Mouse (Mus musculus) stomach, postnatal 0 days (tissue): ENCODE results near the gene Aldh16a1. TPM values are rescaled to one million over a fixed set of nuclear protein-coding genes. Genes with fewer than 3 reads are reported as not detected.
"Not testable (repeated sequence)": the region's sequence is repeated elsewhere in the genome, so short reads cannot be mapped to it uniquely, and the experiment has no call there.

Experiments
- ATAC-seq: fragments of 200-750 bp; cut with Nextera tagmentation; 2 replicates; pipeline ENCODE4 v1.8.0; 2017; ENCODE audit not compliant: low FRiP score, low TSS enrichment
- DNase-seq: peaks from one replicate; pipeline ENCODE4 v3.0.0-alpha.2; 2016; ENCODE audit warnings: low spot score
- H3K27ac ChIP-seq: fragments of 300-500 bp; sonication (generic); replicated peaks from 2 replicates; pipeline ENCODE4 v1.5.1; 2014; ENCODE audit warnings: mild to moderate bottlenecking, control low read depth
- H3K27me3 ChIP-seq: fragments of 300-500 bp; sonication (generic); 2 replicates; pipeline ENCODE4 v1.6.1; 2014; ENCODE audit warnings: low read length; ENCODE audit not compliant: control insufficient read depth, insufficient read depth
- H3K36me3 ChIP-seq: fragments of 300-500 bp; sonication (generic); 2 replicates; pipeline ENCODE4 v1.6.1; 2014; ENCODE audit warnings: low read length, mixed read lengths; ENCODE audit not compliant: control insufficient read depth, insufficient read depth
- H3K4me1 ChIP-seq: fragments of 300-500 bp; sonication (generic); replicated peaks from 2 replicates; pipeline ENCODE4 v1.6.1; 2014; ENCODE audit warnings: antibody characterized with exemption; ENCODE audit not compliant: control insufficient read depth, insufficient read depth
- H3K4me2 ChIP-seq: fragments of 300-500 bp; sonication (generic); replicated peaks from 2 replicates; pipeline ENCODE4 v1.6.1; 2014; ENCODE audit warnings: low read depth, mild to moderate bottlenecking, control low read depth, moderate library complexity
- H3K4me3 ChIP-seq: fragments of 300-500 bp; sonication (generic); 2 replicates; pipeline ENCODE4 v1.5.1; 2014; ENCODE audit warnings: low read depth, low read length, control low read depth
- H3K9ac ChIP-seq: fragments of 300-500 bp; sonication (generic); 2 replicates; pipeline ENCODE4 v1.6.1; 2014; ENCODE audit warnings: mild to moderate bottlenecking, low read length, control low read depth, mixed read lengths
- H3K9me3 ChIP-seq: fragments of 300-500 bp; sonication (generic); 2 replicates; pipeline ENCODE4 v1.6.1; 2016; ENCODE audit warnings: low read length; ENCODE audit not compliant: control insufficient read depth
- CTCF ChIP-seq: IDR thresholded peaks from 2 replicates; pipeline ENCODE4 v1.5.1; 2016; ENCODE audit warnings: antibody characterized with exemption, low read depth, mild to moderate bottlenecking, moderate library complexity
- EP300 ChIP-seq: optimal IDR thresholded peaks from 2 replicates; pipeline ENCODE3; 2016; ENCODE audit warnings: antibody characterized with exemption
- WGBS: fragments of 180-500 bp; shearing (Covaris S2); extraction: QIAGEN DNeasy Blood & Tissue Kit; methylation state at CpG from one replicate; pipeline ENCODE4 v1.1.7; 2014; 5-methylcytosine and 5-hydroxymethylcytosine counted together
- polyA plus RNA-seq: library from polyadenylated mRNA; unstranded; fragments of >200 nt; fragmentation: Nextera tagmentation; extraction: Ambion mirVana; gene quantifications from 2 replicates; pipeline ENCODE4 v1.2.1, GENCODE M21; 2015

The Aldh16a1 gene
- polyA plus RNA-seq, 1 experiment from 2014 or later: 24.6 TPM

DNA sequence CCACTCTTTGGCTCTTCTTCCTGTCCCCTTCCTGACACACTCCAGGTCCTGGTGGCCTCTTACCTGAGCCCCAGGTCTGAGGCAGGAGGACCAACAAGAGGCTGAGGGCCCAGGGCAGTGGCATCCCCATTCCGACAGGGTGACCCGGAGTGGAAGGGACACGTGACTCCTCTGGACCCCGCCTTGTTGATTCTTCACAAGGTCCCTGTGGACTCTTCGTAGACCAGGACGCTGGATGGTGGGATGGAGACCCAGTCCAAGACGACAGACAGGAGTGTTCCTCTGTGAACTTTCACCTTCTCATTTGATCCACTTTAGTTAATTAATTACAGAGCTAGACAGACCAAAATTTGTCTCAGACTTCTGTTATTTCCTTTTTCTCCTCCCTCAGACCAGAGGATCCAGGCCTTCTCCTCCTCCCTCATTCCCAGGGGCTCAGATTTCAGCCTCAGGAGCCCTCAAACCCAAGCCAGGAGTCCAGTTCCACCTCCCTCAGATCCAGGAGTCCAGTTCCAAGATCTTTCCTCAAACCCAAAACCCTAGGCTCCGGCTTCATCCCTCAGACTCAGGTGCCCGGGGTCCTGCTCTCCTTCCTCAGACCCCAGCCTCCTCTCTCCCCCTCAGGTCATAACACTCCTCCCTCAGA lies 51.3 kb downstream of the Aldh16a1 start:
- Histone ChIP-seq H3K36me3 (no peaks in the 10 kb centered on the region), H3K4me2 (peak overlapping the region; percentile 64), H3K4me3 (peak overlapping the region; percentile 46), H3K4me1 (peaks cover 3% of the 10 kb centered on the region; the same call in 1 of the 2 replicates), H3K27me3 (no peaks in the 10 kb centered on the region), H3K9ac (peak overlapping the region; percentile 77), H3K9me3 (no peaks in the 10 kb centered on the region), H3K27ac (peak overlapping the region; percentile 94)
- DNase-seq (no peak), ATAC-seq (no peak; the same call in 1 of the 2 replicates)
- 28% methylated on average over 9 of the region's 9 CpGs for WGBS
- no peak for TF ChIP-seq EP300
- no peak for TF ChIP-seq CTCF

DNA sequence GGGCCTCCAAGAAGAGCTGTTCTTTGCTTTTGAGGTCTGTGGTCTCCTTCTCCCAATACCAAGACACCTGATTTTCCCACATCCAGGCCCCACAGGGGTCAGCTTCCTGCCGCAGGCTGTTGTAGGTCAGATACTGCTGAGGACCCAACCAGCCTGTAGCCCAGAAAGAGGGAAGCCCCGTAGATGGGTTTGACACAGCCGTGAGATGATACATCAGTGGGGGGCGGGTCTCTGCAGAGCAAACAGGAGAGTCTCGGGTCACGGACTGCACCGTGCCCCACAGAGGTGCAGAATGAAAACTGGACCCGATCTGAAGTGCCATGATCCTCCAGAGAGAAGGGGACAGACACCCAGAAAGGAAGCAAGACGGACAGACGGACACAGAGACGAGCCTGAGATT lies 51.9 kb downstream of the Aldh16a1 start:
- H3K9ac ChIP-seq: peak overlapping the region; percentile 77
- H3K27ac ChIP-seq: peak overlapping the region; percentile 94
- 59% methylated on average over 11 of the region's 11 CpGs for WGBS
- H3K4me2 ChIP-seq: peak overlapping the region; percentile 64
- no peaks in the 10 kb centered on the region for H3K27me3 ChIP-seq
- H3K4me3 ChIP-seq: peak overlapping the region; percentile 46
- H3K9me3 ChIP-seq: no peaks in the 10 kb centered on the region
- H3K4me1 ChIP-seq: peaks cover 3% of the 10 kb centered on the region; the same call in 1 of the 2 replicates
- no peak for TF ChIP-seq CTCF
- no peak for TF ChIP-seq EP300
- DNase-seq (no peak), ATAC-seq (no peak)
- no peaks in the 10 kb centered on the region for H3K36me3 ChIP-seq

DNA sequence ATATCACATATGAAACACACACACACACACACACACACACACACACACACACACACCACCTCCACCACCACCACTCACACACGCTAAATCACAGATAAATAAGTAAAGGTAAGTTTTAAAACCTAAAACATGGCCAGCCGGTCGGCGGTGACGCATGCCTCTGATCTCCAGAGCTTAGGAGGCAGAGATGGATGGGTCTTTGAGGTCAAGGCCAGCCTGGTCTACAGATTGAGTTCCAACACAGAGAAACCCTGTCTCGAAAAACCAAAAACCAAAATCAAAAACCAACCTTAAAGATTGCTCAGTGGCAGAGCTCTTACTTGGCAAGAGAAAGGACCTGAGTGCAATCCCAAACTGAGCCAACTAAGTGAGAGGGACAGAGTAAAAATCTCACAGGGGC lies 54.3 kb downstream of the Aldh16a1 start:
- 83% methylated on average over 6 of the region's 6 CpGs for WGBS
- DNase-seq (no peak), ATAC-seq (no peak)
- Histone ChIP-seq H3K4me1 (peaks cover 3% of the 10 kb centered on the region; the same call in 1 of the 2 replicates), H3K27me3 (no peaks in the 10 kb centered on the region), H3K9me3 (no peaks in the 10 kb centered on the region), H3K4me2 (no peak overlapping the region), H3K4me3 (no peak overlapping the region), H3K36me3 (no peaks in the 10 kb centered on the region), H3K27ac (no peak overlapping the region), H3K9ac (no peak overlapping the region)
- no peak for TF ChIP-seq CTCF
- no peak for TF ChIP-seq EP300

DNA sequence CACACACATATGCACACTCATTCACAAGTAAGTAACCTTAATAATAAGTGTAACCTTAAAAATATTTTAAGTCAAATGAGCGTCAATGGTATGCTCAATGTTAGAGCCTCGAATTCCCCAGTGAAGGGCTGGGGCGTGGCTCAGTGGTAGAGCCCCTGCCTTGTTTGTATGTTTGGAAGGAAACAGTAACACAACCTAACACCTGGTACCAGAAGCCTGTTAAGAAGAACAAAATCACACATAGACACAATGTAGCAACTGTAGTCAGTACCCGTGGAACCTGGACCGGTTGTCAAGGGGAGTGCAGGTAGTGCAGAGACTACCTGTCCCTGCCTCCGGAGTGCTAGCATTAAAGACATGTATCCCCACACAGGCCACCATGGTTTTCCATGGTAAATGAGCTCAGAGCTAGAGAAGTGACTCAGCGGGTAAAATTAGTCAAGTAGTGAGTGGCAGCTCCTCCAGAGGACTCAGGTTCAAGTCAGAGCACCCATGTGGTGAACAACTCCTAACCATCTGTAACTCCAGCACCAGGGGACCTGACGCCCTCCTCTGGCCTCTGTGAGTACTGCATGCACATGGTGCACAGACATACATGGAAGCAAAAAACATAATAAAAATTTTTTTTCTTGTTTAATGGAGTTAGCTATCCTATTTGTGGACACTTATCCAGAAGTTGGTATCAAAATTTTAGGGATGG lies 55.7 kb downstream of the Aldh16a1 start:
- ATAC-seq: no peak
- Histone ChIP-seq H3K4me1 (peaks cover 3% of the 10 kb centered on the region; the same call in 1 of the 2 replicates), H3K4me2 (no peak overlapping the region), H3K4me3 (no peak overlapping the region), H3K27me3 (no peaks in the 10 kb centered on the region), H3K27ac (no peak overlapping the region), H3K9me3 (no peaks in the 10 kb centered on the region), H3K9ac (no peak overlapping the region), H3K36me3 (no peaks in the 10 kb centered on the region)
- DNase-seq: no peak
- 88% methylated on average over 8 of the region's 8 CpGs for WGBS
- TF ChIP-seq EP300 (no peak), CTCF (peak; percentile 56)

DNA sequence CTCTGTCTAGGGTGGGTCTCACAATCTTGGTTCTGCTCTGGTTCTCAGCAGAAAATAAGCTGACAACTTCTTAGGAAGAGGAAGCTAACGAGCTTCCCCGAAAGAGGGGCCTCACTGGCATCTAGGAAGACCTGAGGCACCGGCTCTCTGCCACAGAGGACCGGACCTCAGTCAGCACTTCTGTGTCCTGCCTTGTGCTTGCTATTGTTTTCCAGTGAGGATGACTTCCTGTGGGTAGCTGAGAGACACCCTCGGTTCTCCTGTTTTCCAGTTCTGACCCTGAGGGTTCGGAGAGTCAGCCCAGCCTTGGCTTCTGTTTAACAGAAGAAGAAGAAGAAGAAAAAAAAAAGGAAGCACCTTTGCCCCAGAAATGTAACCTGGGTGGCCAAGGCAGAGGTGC lies 56.9 kb downstream of the Aldh16a1 start:
- no peak overlapping the region for H3K27ac ChIP-seq

DNA sequence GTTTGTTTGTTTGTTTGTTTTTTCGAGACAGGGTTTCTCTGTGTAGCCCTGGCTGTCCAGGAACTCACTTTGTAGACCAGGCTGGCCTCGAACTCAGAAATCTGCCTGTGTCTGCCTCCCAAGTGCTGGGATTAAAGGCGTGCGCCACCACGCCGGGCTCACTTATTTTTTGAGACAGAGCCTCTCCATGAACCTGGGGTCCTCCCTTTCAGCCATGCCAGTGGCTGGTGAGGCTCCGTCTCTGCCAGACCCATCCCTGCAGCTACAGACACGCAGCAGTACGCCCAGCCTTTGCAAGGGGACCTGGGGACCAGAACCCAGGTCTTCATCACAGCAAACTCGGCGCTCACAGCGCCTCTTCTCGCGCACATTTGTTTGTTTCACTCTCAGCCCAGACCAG lies 58.4 kb downstream of the Aldh16a1 start:
- DNase-seq, H3K36me3 ChIP-seq, H3K4me2 ChIP-seq, H3K4me1 ChIP-seq, H3K9me3 ChIP-seq, ATAC-seq, H3K9ac ChIP-seq, H3K27me3 ChIP-seq, H3K4me3 ChIP-seq, H3K27ac ChIP-seq: not testable (repeated sequence)
- WGBS: 90% methylated on average over 14 of the region's 14 CpGs

More for the DNA sequence above, 56.9 kb downstream of the Aldh16a1 start:
- H3K9me3 ChIP-seq: no peaks in the 10 kb centered on the region
- no peaks in the 10 kb centered on the region for H3K36me3 ChIP-seq
- no peaks in the 10 kb centered on the region; the same call in 1 of the 2 replicates for H3K4me1 ChIP-seq
- no peak for TF ChIP-seq CTCF
- no peak for TF ChIP-seq EP300
- WGBS: 68% methylated on average over 6 of the region's 6 CpGs
- no peak overlapping the region for H3K4me3 ChIP-seq
- H3K4me2 ChIP-seq: no peak overlapping the region
- no peak for DNase-seq
- H3K27me3 ChIP-seq: no peaks in the 10 kb centered on the region
- ATAC-seq: no peak
- no peak overlapping the region for H3K9ac ChIP-seq
